Mouse (Mus musculus) hindbrain, embryonic 12.5 days (tissue): ENCODE data around the gene Scgb1c1. TPM values are rescaled to one million over a fixed set of nuclear protein-coding genes. Genes with fewer than 3 reads are reported as not detected.

Experiments used
- polyA plus RNA-seq: library from polyadenylated mRNA; unstranded; fragments of >200 nt; fragmentation: Nextera tagmentation; extraction: Ambion mirVana; gene quantifications from 2 replicates; pipeline ENCODE4 v1.2.1, GENCODE M21; 2016

Gene Scgb1c1
- polyA plus RNA-seq, 1 experiment from 2014 or later, result not detected

Other genes starting within 250 kb of the Scgb1c1 start
- not detected in 2 replicates for gene Olfr46, start 244.3 kb upstream of the Scgb1c1 start, polyA plus RNA-seq
- not detected in 2 replicates for gene Olfr61, start 216.6 kb upstream of the Scgb1c1 start, polyA plus RNA-seq
- gene Olfr53, start 199.1 kb upstream of the Scgb1c1 start, polyA plus RNA-seq, result not detected in 2 replicates
- not detected in 2 replicates for gene Olfr539, start 185.6 kb upstream of the Scgb1c1 start, polyA plus RNA-seq
- not detected in 2 replicates for gene Olfr45, start 163.6 kb upstream of the Scgb1c1 start, polyA plus RNA-seq
- gene Olfr541, start 148.3 kb upstream of the Scgb1c1 start, polyA plus RNA-seq, result not detected in 2 replicates
- not detected in 2 replicates for gene Cyp2e1, start 81.8 kb upstream of the Scgb1c1 start, polyA plus RNA-seq
- gene Syce1, start 57.7 kb upstream of the Scgb1c1 start, polyA plus RNA-seq, result 0.19 and 0.36 TPM in 2 replicates
- 12.3 and 13.4 TPM in 2 replicates for gene Zfp941, start 23.4 kb upstream of the Scgb1c1 start, polyA plus RNA-seq
- gene Urah, start 10.5 kb upstream of the Scgb1c1 start, polyA plus RNA-seq, result 0.93 TPM in 1 of 2 replicates, not detected in the other
- gene Odf3, start 2.3 kb downstream of the Scgb1c1 start, polyA plus RNA-seq, result not detected in 2 replicates
- gene Gm45785, start 10.8 kb downstream of the Scgb1c1 start, polyA plus RNA-seq, result not detected in 2 replicates
- 82.3 and 88.5 TPM in 2 replicates for gene Ric8a, start 11.4 kb downstream of the Scgb1c1 start, polyA plus RNA-seq
- 30.9 and 33.4 TPM in 2 replicates for gene Bet1l, start 12.0 kb downstream of the Scgb1c1 start, polyA plus RNA-seq
- gene Psmd13, start 36.4 kb downstream of the Scgb1c1 start, polyA plus RNA-seq, result 279 and 282 TPM in 2 replicates
- 25.8 and 27.1 TPM in 2 replicates for gene Sirt3, start 36.8 kb downstream of the Scgb1c1 start, polyA plus RNA-seq
- 0.81 TPM in 1 of 2 replicates, not detected in the other for gene Cox8b, start 54.9 kb downstream of the Scgb1c1 start, polyA plus RNA-seq
- 0.13 and 0.27 TPM in 2 replicates for gene Nlrp6, start 75.4 kb downstream of the Scgb1c1 start, polyA plus RNA-seq
- gene Pgghg, start 95.8 kb downstream of the Scgb1c1 start, polyA plus RNA-seq, result 15.5 and 16.8 TPM in 2 replicates
- 0.43 and 1.6 TPM in 2 replicates for gene Ifitm5, start 104.7 kb downstream of the Scgb1c1 start, polyA plus RNA-seq
- gene Gm45717, start 110.4 kb downstream of the Scgb1c1 start, polyA plus RNA-seq, result 0.97 TPM in 1 of 2 replicates, not detected in the other
- 326 and 340 TPM in 2 replicates for gene Ifitm2, start 110.4 kb downstream of the Scgb1c1 start, polyA plus RNA-seq
- gene Ifitm1, start 121.7 kb downstream of the Scgb1c1 start, polyA plus RNA-seq, result 8.8 and 9.1 TPM in 2 replicates
- gene Ifitm3, start 165.2 kb downstream of the Scgb1c1 start, polyA plus RNA-seq, result 22.5 and 26.0 TPM in 2 replicates
- not detected in 2 replicates for gene Ifitm6, start 172.4 kb downstream of the Scgb1c1 start, polyA plus RNA-seq
- gene Gm17387, start 183.6 kb downstream of the Scgb1c1 start, polyA plus RNA-seq, result not detected in 2 replicates
- gene B4galnt4, start 215.6 kb downstream of the Scgb1c1 start, polyA plus RNA-seq, result 46.1 and 46.5 TPM in 2 replicates
- 3.1 and 4.5 TPM in 2 replicates for gene Pkp3, start 232.7 kb downstream of the Scgb1c1 start, polyA plus RNA-seq